Mouse (Mus musculus) retina, postnatal 7 days (tissue): ENCODE data around the gene Nisch.

Source experiments
- DNase-seq: peaks from one replicate; pipeline ENCODE4 v3.0.0-alpha.2; 2012; ENCODE audit warnings: low read depth, low spot score

Nisch gene

DNA sequence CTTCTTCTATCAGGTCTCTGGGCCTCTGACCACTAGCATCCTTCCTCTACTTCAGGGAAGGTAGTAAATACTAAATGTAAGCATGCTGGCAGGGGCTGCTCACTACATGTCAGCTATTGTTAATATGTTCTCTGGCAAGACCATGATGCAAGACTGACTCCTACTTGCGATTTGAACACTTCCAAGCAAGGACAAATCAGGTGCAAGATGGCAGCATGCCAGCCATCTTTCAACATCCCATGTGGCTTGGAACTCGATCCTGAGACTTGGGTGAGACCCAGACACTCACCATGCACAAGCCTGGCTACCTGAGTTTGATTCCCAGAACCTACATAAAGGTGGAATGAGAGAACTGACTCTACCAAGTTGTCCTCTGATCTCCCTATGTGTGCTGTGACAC, 24.8 kb downstream of the Nisch start:
- no peak for DNase-seq

GRCm38 (mm10) chr14:31189348-31189747, 27.4 kb downstream of the Nisch start:
- DNase-seq = no peak

DNA sequence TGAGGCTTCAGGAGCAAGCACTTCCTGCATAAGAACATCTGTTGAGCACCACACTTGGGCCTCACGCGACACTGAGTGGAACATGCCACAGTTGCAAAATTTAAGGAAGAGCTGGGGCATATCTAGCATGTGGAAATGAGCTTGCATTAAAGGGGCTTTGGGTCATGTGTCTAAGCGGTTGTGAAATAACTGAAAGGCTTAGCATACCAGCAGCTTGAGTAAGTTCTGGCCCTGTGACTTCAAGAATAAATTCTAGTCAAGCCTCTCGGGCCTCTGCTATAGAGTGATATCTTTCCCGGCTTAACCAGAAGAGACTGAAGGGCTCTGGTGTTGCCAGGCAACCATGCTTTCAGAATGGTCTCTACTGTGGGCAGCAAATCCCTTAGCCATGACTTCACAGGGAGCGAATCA, 28.0 kb downstream of the Nisch start:
- DNase-seq = no peak

GRCm38 (mm10) chr14:31186656-31187055, 30.1 kb downstream of the Nisch start:
- no peak for DNase-seq

GRCm38 (mm10) chr14:31184195-31184594, 32.6 kb downstream of the Nisch start:
- DNase-seq = no peak

- no peak for DNase-seq
Measured at GRCm38 (mm10) chr14:31183541-31183940, 33.2 kb downstream of the Nisch start.

DNA sequence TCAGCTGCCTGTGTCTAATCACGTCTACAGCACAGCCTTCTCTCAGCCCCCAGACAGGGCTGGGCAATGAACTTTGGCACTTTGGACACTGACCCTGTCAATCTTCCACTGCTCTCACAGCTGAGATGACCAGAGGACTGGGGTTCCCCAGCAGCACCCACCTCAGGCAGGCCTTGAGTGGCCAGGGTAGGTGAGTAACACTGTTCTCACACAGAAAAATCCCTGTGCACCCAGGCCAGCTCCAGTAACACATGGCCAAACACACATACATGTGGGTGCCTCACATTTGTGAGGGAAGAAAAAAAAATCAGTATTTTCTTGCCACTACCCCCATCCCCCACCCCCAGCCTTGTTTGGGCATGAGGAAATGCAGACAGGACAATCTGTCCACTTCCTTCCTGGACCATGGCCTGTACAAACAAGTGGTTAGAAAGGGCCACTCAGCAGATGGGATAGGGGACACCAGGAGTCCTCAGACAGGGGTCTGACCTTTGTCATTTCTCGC, 33.9 kb downstream of the Nisch start:
- no peak for DNase-seq

- DNase-seq = no peak
Measured at GRCm38 (mm10) chr14:31181512-31181911, 35.2 kb downstream of the Nisch start.

DNA sequence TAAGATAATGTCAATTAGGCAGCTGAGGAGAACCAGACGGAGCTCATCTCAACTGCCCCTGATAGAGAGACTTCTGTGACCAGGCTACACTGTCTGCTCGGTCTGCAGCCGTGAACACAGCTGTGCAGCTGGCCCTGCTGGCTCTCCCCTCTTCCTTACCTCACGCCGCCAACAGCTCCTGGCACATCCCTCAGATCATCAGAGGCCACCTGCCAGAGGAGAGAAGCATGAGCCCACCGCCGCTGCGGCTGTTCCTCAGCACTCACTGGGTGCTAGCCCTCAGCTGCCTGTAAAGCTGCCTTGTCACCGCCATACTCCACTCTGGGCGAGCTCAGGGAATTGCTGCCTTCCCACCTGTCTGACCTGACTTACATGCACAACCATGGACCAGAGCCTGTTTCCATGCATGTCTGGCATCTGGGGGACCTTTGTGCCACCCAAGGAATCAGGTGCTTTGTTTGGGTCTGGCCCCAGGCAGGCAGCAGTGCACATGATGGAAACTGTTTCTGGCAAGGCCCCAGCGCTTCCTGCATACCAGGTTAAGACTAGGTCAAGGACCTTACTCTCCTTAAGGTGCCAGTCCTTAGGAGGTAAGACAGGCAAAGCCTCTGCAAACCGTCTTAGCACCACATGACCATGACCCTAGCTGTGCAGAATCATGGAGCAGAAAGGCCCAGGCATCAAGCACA, 36.9 kb downstream of the Nisch start:
- no peak for DNase-seq

- DNase-seq = no peak
Measured at GRCm38 (mm10) chr14:31177715-31178114, 39.0 kb downstream of the Nisch start.

DNA sequence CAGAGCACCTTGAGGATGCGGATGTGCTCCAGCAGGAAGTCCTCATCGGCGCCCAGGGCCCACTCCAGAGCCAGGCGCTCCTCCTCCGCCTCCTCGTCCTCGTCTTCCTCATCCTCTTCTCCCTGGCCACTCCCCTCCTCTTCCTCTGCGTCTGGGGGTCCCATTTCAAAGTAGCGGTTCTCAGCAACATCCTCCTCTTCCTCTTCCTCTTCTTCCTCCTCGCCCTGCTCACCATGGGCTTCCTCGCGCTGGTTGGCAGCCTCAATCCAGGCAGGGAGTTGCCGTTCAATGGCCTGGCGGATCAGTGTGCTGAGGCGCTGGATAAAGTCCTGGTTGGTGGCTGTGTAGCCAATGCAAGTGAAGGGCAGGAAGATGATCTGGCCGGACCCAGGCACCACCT, 39.5 kb downstream of the Nisch start:
- no peak for DNase-seq

GRCm38 (mm10) chr14:31173537-31173936, 43.2 kb downstream of the Nisch start:
- no peak for DNase-seq

- no peak for DNase-seq
Measured at GRCm38 (mm10) chr14:31172781-31173455, 43.8 kb downstream of the Nisch start.

- DNase-seq = no peak
Measured at GRCm38 (mm10) chr14:31171821-31172220, 44.9 kb downstream of the Nisch start.

DNA sequence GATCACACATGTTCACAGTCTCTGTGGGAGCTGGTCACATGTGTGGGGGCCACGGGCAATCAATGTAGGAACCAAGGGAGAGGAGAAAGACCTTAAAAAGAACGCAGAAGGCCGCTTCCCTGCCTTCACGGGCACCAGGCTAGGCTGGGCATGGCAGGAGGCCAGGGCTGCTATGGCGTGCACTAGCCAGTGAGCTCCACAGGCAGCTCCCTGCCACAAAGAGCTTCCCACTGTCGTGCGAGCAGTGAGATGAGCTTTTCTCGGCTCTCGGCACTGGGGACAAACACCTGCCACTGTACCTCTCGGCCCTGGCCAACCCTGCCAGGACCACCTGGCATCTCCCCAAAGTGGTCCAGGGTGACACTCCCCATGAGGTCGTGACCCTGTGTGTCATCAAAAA, 45.4 kb downstream of the Nisch start:
- no peak for DNase-seq

DNA sequence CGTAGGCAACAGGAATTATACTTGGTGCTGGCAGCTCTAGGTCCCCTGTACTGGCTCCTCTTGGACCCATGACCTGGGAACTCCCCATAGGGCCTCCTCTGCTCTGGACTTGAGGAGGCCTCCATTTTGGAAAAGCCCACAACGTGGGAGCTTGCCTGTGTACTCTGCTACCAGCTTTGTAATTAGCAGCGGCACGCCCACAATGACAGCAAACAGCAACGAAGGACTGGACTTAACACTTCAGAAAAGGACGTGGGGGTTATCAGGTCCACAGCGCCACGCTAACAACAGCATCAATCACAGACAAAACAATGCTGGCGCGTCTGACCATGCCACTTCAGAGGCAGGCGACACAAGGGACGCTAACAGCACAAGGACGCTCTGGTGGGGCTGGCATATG, 45.8 kb downstream of the Nisch start:
- DNase-seq = no peak

- no peak for DNase-seq
Measured at GRCm38 (mm10) chr14:31169508-31169907, 47.2 kb downstream of the Nisch start.

GRCm38 (mm10) chr14:31168425-31168824, 48.3 kb downstream of the Nisch start, which contains the start of gene Stab1:
TSS of gene Stab1 (minus strand) at chr14:31168641.
- no peak for DNase-seq

- no peak for DNase-seq
Measured at GRCm38 (mm10) chr14:31166827-31167226, 49.9 kb downstream of the Nisch start.

DNA sequence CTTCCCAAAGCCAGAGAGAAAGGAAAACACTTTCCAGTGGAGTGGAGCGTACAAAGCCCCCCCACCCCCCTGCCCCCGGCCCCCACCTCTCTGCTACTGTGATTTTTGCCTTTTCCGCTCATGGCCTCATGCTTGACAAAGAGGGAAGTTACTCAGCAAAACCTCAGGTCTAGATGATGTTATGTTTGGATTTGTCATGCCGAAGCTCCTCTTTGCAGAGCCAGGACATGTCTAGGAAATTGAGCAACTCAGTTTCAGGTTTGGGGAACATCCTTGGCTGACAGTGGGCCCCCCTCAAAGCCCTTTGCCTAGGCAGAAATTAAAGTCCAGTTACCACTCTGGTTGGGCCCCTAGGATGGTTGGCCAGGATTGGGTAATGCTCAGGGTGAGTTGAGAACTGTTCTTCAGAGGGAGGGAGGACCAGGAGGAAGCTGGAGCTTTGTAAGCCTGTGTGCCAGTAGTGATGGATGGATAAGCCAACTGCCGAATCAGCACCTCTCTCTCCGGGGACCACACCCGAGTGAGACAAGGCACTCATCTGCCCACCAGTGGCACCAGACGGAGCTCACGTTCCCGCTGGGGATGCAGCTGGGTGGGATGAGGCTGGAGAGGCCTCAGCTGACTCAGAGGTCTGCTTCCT, 50.6 kb downstream of the Nisch start:
- DNase-seq = no peak

GRCm38 (mm10) chr14:31165458-31165857, 51.3 kb downstream of the Nisch start:
- no peak for DNase-seq

- no peak for DNase-seq
Measured at GRCm38 (mm10) chr14:31165010-31165409, 51.7 kb downstream of the Nisch start.

DNA sequence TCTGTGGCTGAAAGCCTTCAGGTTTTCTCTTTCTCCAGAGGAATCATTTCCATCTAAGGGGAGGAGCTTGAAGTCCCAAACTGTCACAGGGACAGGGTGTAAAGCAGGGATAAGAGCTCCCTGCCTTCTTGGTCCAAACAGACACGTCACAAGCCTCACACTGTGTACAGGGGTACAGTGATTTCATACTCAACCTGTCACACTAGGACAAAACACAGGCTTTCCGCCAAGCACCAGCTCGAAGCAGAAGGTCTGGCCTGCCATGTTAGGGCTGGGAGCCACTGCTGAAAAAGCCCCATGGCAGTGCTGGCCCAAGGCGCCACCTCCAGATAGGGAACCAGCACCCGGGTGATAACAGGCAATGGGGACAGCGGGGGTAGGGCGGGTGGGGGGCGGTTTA, 52.7 kb downstream of the Nisch start:
- no peak for DNase-seq
